In the genomic region with DNA sequence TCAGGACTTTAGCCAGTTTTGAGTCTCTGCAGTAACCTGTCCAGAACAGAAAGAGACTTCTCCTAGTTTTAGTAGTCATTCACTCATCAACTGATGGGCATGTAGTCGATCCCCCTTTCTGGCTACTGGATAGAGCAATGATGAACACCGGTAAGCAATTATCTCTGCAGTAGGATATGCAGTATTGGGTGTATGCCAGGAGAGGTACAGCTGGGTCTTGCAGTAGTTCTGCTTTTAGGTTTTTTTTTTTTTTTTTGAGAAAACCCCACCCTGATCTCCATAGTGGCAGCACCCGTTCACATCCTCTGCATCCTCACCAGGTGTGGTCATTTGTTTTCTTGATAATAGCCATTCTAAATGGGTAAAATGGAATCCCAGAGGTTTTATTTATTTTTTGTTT, we compare ENCODE assay signal across 18 mouse cellular contexts.
"Had no signal": no experiment of that assay in that cellular context is flagged by ENCODE, and none has a peak within 500 bp of the region (broad histone marks: within the 10 kb centered on the region; RNA-seq: fewer than 3 reads in every experiment).

No protein-coding gene starts in this region.

- H3K27ac ChIP-seq: lung, embryonic 15.5 days; macrophage; midbrain, embryonic 10.5 days; midbrain, embryonic 12.5 days; neural tube, embryonic 13.5 days; neural tube, embryonic 15.5 days had no signal

- H3K9ac ChIP-seq: liver, postnatal 0 days; lung, embryonic 15.5 days; midbrain, embryonic 12.5 days; neural tube, embryonic 13.5 days; neural tube, embryonic 15.5 days had no signal

- H3K9me3 ChIP-seq: lung, embryonic 15.5 days; midbrain, embryonic 10.5 days; midbrain, embryonic 12.5 days; neural tube, embryonic 13.5 days; neural tube, embryonic 15.5 days had no signal

- H3K4me2 ChIP-seq: lung, embryonic 15.5 days; midbrain, embryonic 12.5 days; neural tube, embryonic 13.5 days; neural tube, embryonic 15.5 days had no signal

- DNase-seq: liver, postnatal 0 days; lung, adult 2 months; lung, postnatal 14 days; lung, postnatal 36 days; midbrain, embryonic 14.5 days; retina, postnatal 1 day; right cerebral cortex, adult 18-20 months; right cerebral cortex, postnatal 14 days; thymus, adult 18-20 months; thymus, postnatal 14 days; thymus, postnatal 36 days had no signal

- H3K27me3 ChIP-seq: lung, embryonic 15.5 days; midbrain, embryonic 12.5 days; neural tube, embryonic 13.5 days; neural tube, embryonic 15.5 days had no signal

- H3K4me3 ChIP-seq: lung, embryonic 15.5 days; midbrain, embryonic 10.5 days; midbrain, embryonic 12.5 days; myocyte; neural tube, embryonic 13.5 days; neural tube, embryonic 15.5 days had no signal

- H3K36me3 ChIP-seq: lung, embryonic 15.5 days; midbrain, embryonic 10.5 days; midbrain, embryonic 12.5 days; neural tube, embryonic 13.5 days; neural tube, embryonic 15.5 days had no signal

- H3K4me1 ChIP-seq: midbrain, embryonic 10.5 days; midbrain, embryonic 12.5 days; neural tube, embryonic 13.5 days; neural tube, embryonic 15.5 days had no signal
